Mouse (Mus musculus): ENCODE measurements around the gene Mfap1a.

DNA sequence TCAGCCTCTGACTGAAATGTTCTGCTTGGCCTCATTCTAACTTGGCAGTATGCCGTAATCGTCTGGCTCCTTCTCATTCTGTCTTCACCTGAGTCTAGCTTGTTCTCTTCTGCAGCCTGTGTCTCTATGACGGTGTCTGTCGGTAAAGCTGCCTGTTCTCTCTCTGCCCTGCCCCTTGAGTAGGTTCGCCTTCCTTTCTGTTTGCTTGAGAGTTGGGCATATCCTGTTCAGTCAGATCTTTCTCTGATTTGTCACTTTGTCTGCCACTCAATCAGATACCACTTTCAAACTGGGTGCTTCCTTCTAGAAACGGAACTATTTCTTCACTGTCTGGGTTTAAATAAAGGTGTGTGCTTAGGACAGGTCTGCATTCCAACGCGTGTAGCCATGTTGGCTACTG lies 4.9 kb upstream of the Mfap1a start:
- TF ChIP-seq POLR2A (IDR thresholded peaks at IDR 0.05; ENCODE audit: borderline replicate concordance, extremely low read depth, low read depth, low read length), result no peak
- no peak for TF ChIP-seq CTCF (IDR thresholded peaks at IDR 0.05; ENCODE audit: insufficient read depth, low read length)
